Mouse (Mus musculus): Measurements from ENCODE around the gene Kremen1.

DNA sequence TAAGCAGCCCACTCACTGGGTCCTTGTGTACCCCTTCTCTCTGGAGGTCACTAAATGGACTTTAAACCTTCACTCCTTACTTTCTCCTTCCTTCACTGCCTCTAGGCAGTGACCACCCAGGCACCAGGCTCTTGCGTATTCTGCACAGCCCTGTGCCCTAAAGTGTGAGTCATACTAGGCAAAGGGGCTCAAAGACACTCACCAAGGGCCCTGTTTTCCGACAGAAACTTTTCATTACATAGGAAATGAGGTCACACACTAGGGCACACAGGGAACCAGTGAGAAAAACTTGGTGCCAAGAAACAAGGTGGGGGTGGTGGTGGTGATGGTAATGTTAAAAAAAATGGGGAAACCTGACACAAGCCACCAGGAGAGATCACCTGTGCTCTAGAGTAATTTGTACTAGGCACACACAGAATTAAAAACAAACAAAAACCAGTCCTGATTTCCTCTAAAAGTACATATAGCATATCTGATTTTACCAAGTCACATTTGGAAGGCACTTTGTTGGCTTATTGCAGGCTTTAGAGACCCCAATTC lies 35.3 kb upstream of the Kremen1 start:
- no peak for TF ChIP-seq CTCF (IDR thresholded peaks at IDR 0.05)
- TF ChIP-seq EP300 (IDR thresholded peaks at IDR 0.05): 0 out of 2 replicates have a peak, but pooled peaks have one; percentile 18
